Mouse (Mus musculus) C2C12 (cell line): Measurements from ENCODE around the gene Gm49345.

Source experiments
- CEBPB ChIP-seq: IDR thresholded peaks from one replicate; pipeline ENCODE4 v1.6.1; 2011; ENCODE audit warnings: low read depth, mild to moderate bottlenecking, control low read depth, moderate library complexity
- CTCF ChIP-seq: IDR thresholded peaks from one replicate; pipeline ENCODE4 v1.5.1; 2011; ENCODE audit not compliant: control insufficient read depth, insufficient read depth, insufficient read length

- no peak for TF ChIP-seq CEBPB
- no peak for TF ChIP-seq CTCF
These were observed 37.3 kb upstream of the Gm49345 start for GRCm38 (mm10) chr13:67674902-67675301.
